Mouse (Mus musculus) skeletal muscle tissue, adult 2 months (tissue): Measurements from ENCODE around the gene Dnajb14.
"Not testable (repeated sequence)": the region's sequence is repeated elsewhere in the genome, so short reads cannot be mapped to it uniquely, and the experiment has no call there.

Experiments used
- DNase-seq: peaks from one replicate; pipeline ENCODE4 v3.0.0-alpha.2; 2012; ENCODE audit warnings: low read depth, low spot score

Gene Dnajb14

GRCm38 (mm10) chr3:137952225-137952913 lies 84.9 kb downstream of the Dnajb14 start:
- DNase-seq, result peak; percentile 47

- DNase-seq, result no peak
These were observed 85.7 kb downstream of the Dnajb14 start for GRCm38 (mm10) chr3:137952914-137953880.

DNA sequence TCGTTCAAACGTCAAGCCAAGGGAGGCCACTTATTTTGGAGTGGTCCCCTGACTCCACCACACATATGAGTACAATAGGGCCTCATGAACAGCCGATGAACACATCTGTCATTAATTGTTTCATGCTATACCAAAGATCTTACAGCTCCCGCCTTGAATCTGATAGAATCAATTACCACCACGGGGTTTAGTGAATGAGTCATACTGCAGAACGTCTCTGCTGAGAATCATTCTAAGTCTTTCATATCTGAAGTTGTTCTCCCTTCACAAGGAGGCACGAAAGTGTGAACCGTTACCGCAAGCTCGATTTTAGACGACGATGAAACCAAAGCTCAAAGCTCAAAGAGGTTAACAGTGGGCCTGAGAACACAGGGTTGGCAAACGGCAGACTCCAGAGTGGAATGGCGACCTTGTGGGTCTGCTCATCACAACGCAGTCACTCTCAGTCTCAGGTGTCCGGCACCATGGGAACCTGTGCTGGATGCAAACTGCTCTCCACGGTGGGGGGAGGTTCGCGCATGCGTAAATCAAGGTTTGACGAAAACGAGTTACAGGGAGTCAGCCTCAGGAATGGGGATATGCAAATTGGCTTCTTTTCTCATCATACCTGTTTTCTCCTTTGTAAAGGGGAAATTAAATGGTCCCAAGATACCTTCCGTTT lies 86.9 kb downstream of the Dnajb14 start:
- no peak for DNase-seq

GRCm38 (mm10) chr3:137955560-137956081 lies 88.1 kb downstream of the Dnajb14 start:
- no peak for DNase-seq

- DNase-seq, result no peak
These were observed 90.4 kb downstream of the Dnajb14 start for GRCm38 (mm10) chr3:137957864-137958263.

DNA sequence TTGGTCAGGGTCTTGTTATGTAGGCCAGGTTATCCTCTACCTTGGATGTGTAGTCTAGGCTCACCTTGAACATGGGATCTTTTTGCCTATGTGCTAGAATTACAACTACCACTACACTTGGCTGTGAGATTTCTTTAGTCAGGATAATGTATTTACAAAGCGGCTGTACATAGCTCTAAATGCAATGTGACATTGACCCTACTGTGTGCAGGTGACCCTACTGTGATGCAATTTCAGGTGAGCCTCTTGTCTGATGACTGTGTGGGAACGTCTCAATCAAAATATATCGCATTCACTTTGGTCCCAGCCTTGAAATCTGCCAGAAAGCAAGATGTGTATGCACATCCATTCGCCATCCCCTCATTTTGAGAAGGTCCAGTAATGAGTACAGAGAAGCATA lies 90.9 kb downstream of the Dnajb14 start:
- no peak for DNase-seq

GRCm38 (mm10) chr3:137959456-137959855 lies 92.0 kb downstream of the Dnajb14 start:
- DNase-seq, result no peak

DNA sequence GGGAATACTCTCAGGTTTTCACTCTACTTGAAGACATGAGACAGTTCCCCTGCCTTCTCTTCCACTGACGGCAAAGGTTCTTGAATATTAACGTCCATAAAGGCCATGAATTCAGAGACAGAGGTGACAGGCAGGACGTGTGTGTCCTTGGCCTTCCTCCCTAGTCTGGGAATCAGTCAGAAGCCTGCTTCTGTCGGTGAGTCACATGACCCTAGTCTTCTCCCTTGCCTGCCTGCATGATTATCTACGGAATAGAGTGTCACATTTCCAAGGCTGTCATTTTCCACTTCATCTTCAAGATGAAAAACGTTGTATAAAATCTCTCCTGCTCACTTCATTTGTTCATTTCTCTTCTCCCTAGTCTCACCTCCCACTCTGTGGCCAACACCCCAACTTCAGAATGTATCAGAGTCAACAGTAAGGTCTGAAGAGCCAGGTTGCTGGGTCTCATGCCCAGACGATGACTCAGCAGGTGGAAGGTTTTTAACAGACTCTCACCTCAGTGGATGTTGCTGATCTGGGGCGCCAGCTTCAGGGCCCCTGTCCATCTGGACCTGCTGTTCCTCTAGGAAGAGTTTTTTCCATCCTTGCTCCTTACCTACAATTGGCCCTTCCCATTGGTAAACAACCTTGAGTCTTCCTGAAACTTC lies 94.4 kb downstream of the Dnajb14 start:
- no peak for DNase-seq

DNA sequence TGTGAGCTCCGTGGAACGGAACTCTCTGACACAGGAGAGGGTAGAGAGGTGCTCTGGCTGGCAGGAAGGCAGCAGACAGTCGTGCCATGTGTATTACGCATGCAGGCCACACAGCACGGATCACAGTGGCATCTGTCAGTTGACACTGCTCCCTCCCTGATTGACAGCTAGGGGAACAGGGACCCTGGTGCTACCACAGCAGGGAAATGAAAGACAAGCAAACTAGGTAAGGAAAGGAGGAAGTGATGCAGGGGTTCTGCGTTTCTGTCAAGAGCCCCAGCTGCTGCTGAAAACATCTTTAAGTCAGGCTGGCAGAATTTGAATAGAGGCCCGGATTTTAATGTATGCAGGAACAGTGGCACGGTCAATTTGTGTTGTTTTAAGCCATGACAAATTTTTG lies 96.0 kb downstream of the Dnajb14 start:
- peak; percentile 51 for DNase-seq

GRCm38 (mm10) chr3:137964014-137964413 lies 96.5 kb downstream of the Dnajb14 start:
- not testable (repeated sequence) for DNase-seq
